Mouse (Mus musculus) embryo, embryonic 10.5 days (tissue): ENCODE data around the gene Kcnab1.

ENCODE experiments used
- DNase-seq: peaks from one replicate; pipeline ENCODE4 v3.0.0-alpha.2; 2015; ENCODE audit warnings: low spot score

Gene Kcnab1

DNA sequence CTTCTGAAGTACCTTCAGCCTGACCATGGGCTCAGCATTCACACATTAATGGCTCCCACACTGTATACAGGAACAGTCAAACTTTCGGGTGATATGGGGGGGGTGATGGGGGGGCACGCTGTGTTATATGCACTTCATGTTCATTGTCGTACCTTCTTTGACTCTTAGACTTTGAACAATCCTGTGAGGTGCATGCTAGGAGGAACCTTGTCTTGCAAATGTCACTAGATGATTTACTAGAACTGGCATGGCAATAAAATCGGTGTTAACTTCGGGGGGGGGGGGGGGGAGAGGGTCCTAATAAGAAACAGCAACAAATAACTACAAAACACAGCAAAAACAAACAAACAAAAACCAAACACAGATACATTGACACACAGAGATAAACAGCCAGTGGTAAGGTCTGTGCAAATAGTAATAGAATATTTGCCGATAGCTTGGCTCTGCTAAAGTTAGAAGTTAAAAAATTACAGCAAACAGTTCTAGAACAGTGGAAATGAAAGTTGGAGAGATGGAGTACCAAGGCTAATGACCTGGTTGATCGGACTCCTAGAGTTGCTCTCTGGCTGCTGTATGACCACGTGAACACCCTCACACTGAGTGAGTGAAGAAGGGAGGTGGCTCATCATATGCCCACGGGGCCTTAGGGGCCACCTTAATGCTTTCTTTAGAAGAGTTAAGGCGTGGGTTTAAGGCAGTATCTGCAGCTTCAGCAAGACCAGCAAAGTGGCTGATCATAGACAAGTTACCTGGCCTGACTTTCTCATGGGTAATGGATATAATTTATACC lies 256.9 kb downstream of the Kcnab1 start:
- DNase-seq = no peak

DNA sequence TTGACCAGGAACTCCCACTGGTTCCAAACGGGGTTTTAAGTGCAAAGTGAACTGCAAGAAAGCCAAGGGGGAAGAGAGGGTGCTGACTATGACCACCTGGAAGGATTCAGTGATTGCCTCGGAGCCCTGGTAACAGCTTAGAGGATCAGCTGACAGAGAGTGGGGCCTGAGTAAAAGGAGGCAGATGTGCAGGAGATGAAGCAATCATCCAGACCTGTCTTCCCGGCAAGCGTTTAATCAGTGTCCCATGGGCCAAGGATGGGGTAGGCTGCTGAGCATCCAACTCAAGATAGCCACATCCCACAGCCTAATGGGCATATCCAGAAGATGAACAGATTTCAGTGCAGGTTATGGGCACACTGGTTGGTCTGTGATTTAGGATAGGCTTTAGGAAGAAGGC lies 258.8 kb downstream of the Kcnab1 start:
- DNase-seq = no peak

- no peak for DNase-seq
These were observed 263.4 kb downstream of the Kcnab1 start for GRCm38 (mm10) chr3:65372552-65372951.

- DNase-seq = no peak
These were observed 264.5 kb downstream of the Kcnab1 start for GRCm38 (mm10) chr3:65373594-65374182.

DNA sequence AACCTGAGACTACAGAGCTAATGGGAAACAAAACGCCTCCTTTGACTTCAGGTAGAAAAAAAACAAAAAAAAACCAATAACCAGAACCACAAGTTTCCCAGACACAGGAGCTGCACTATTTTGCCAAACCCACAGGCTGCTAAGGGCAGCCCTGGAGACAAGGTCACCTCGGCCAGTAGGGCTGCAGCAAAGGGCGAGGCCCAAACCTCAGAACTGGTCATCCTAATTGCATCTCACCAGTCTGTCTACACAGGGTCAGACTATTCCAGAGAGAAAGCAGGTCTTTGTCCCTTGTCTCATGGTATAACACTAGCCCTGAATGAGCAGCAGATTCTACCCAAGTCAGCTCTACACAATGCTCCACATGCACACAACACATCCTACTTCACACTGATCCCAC lies 265.5 kb downstream of the Kcnab1 start:
- DNase-seq = no peak

DNA sequence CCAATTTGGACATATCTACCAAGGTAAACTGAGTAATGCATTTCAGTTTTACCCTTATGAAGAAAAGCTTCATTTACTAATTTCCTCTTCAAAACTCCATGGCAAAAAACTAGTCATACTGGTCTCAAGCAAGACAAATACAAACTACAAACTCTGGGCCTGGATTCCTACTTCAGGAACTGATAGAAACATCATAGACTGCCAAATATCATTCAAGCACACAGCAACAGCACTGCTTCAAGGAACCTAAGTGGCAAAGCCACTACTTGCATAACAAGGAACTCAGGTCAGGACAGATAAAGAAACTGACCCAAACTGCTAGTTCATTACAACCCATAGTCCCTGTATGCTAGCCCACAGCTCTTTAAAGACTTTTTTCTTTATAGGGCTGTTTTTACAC lies 269.5 kb downstream of the Kcnab1 start:
- DNase-seq = no peak

DNA sequence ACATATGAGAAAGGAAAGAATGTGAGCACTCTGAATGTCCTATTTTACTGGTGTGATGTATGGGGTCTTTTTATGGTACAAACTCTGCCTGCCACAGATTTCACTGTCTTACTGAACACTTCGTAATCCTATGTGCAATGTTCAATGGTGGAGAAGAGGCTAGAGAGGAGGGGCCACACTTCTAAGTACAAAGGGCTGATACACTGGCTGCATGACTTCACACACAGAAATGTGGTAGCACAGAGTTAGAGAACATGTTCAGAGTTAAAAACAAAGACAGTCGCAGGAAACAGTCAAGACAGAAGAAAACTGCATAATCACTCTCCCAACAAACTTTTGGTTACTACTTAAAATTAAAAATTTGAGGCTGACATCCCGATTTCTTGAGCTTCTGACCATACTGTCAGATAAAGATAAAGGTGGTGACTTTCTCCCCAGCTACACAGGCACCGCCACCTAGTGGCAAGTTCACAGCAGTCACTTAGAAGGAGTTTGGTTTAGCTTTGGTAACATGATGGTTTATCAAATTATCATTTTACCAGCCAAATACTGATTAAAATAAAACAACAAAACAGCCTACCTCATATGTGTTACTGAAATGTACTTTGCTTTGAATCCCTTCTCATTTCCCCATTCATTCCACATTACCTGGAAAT lies 270.8 kb downstream of the Kcnab1 start:
- peak; percentile 64 for DNase-seq

DNA sequence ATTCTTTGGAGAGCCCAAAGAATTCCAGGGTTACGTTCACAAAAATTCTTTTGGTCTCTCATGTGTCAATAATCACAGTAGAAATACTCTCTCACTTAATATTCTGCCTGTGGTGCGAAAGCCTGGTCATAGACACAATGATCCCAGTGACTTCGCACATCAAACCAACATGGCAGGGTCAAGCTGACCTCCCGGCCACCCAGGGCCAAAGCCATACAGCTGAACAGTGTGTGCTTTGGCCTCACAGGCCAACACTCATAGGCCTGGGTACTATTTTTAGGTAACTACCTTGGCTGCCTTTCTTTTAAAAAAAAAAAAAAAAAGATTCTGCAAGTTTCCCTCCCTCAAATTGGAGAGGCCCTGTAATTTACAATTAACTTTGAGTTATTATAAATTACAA lies 271.9 kb downstream of the Kcnab1 start:
- DNase-seq = no peak

- DNase-seq = no peak
These were observed 275.2 kb downstream of the Kcnab1 start for GRCm38 (mm10) chr3:65384431-65384830.

GRCm38 (mm10) chr3:65385771-65386170 lies 276.6 kb downstream of the Kcnab1 start:
- no peak for DNase-seq

DNA sequence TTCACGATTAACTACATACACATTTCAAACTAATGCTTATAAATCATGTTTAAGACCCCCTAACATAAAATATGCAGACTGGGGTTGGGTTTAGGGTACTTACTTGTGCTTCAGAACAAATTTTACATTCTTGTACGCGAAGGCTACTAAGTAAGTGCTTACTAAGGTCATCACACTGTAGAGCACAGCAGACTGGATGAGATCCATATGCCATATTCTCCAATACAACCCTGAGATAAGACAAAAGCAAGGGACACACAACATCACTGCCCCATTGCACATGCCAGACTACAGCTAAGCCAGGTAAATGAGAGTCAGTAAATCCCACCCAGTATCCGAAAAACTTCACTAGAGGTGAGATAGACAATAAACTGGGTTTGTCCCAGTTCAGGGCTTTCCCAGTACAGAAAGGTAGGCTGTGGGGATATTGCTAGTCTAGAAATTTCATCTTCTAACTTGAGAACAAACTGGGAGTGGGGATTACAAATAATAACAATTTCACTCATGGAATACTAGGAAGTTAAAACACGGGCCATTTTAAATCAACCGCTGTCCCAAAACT lies 282.1 kb downstream of the Kcnab1 start:
- no peak for DNase-seq

DNA sequence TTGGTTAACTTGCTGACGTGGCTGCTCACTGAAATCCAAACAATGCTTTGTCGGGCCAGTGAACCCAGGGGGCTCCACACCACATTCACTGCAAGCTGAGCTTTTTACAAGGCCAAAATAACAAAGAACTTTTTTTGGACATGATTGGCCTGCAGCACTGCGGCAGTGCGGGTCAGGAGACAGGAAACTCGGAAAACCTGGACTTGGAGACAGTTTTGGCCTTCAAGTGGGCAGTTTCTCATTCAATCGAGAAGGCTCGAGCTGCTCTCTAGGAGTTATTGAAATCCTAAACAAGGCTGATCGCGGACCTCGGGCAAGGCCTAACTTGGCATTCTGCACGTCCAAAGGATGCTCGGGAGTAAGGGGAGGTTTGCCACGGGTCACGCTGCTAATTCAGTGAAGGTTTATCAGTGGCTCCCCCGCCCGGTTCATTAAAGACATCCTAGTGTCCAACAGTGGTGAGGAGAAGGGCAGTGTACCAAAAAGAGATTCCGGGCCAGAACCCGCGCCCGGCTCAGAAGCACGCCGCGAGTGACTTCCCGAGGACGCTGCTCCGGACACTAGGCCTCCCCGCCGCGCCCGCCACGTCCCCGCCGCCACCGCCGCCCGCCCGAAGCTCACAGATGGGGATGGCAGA lies 282.7 kb downstream of the Kcnab1 start:
- peak; percentile 67 for DNase-seq

- peak; percentile 98 for DNase-seq
These were observed 283.2 kb downstream of the Kcnab1 start, which contains the start of gene Ssr3 for GRCm38 (mm10) chr3:65392421-65392817. Ssr3 (minus strand) TSS chr3:65392623.

DNA sequence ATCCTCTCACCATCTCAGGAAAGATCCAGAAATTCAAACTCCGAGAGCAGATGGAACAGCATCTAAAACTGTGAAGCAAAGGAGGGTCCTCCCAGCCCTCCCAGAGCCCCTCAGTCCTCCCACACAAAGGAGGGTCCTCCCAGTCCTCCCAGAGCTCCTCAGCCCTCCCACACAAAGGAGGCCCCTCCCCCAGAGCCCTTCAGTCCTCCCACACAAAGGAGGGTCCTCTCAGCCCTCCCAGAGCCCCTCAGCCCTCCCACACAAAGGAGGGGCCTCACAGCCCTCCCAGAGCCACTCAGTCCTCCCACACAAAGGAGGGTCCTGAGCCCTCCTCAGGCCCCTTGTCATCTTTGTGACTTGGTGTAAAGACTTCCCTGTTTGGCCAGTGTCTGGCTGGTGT lies 285.9 kb downstream of the Kcnab1 start:
- DNase-seq = peak; percentile 39

- DNase-seq = no peak
These were observed 287.8 kb downstream of the Kcnab1 start for GRCm38 (mm10) chr3:65396835-65397504.

DNA sequence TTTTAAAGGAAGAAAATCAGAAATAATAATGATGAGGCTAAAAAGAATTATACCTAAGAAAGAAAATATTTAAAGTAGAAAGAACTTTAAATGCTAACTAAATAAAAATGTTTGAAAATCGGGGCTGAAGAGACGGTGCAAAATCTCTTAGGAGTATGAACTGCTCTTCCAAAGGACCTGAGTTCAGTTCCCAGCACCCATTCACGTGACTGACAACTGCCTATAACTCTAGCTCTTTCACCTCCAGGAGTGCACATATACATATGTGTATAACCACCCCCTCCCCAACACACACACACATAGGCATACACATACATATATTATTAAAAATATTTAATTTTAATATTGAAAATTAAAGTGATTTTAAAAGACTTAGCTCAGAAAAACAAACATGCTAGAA lies 288.4 kb downstream of the Kcnab1 start:
- DNase-seq = no peak

DNA sequence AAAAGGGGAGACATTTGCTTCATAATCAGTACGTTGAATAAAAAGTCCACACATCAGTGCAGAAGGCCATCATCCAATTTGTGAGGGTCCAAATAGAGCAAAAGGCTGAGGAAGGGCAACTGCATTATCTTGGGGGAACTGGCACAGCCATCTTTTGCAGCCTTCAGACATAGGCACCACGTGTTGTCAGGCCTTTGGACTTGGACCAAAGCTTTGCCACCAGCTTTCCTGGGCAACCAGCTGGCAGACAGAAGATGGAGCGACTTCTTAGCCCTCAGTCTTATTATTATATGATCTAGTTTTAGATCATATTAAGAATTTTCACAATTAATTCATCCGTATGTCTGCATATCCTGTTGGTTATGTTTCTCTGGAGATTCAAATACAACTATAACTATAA lies 296.6 kb downstream of the Kcnab1 start:
- no peak for DNase-seq

DNA sequence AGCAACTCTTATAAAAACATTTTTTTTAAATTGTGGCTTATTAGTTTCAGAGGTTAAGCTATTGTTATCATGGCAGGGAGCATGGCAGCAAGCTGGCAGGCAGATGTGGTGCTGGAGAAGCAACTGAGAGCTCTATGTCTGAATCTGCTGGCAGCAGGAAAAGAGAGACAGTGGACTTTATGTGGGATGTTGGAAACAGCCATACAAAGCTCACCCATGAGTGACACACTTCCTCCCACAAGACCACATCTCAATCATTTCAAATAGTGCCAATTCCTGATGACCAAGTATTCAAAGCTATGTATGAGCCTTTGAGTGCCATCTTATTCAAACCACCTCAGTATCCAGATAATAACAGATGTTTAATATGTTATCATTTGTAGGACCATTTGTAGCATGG lies 298.7 kb downstream of the Kcnab1 start:
- no peak for DNase-seq

- DNase-seq = no peak
These were observed 307.4 kb downstream of the Kcnab1 start for GRCm38 (mm10) chr3:65416571-65416970.

DNA sequence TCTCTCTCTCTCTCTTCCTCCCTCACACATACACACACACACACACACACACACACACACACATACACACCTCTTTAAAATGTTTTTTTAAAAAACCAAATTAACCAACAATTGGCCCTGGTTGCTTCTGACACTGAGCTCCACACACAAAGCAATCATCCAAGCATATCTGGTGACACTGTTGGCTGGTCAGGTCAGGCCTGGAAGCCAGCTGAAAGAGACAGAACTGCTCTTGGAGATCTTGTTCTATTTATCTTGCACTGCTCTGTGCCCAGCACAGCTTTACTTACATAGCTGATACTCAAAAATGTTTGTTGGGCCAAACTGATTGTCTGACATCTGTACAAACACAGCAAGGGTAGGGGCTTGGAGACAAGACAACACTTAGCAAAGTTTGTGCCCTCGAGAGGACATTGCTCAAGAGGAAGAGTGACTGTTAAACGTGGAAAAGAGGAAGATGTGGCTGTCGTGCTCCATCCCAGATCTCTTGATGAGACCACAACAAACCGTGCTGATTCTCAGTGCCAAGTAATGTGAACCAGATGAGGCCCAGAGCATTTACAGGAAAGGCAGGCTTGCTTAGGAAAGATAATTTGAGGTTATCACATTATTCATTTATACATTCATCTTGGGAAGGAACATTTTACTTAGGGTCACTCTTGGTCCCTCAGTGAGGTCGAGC lies 308.9 kb downstream of the Kcnab1 start:
- DNase-seq = peak; percentile 19

- DNase-seq = no peak
These were observed 310.5 kb downstream of the Kcnab1 start for GRCm38 (mm10) chr3:65419706-65420105.
